17 mouse cellular contexts compared by ENCODE assay signal in the genomic region with DNA sequence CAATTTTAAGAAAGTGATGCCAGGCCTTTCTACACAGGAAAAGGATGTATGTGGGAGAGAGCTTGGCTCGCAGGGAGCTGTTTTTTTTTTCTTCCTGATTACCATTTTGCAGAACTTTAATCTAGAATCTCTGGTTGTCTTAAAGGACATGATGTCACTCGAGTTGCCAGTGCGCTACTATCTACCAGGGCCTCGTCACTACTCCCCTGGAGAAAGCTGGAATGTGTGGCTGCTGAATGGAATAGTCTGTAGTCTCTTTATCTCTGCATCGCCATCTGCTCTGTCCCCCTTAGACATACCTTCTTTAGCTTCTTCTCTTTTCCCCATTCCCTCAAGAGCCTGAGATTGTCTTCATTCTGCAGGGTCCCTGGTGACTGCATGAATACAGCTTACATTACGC.
"Had no signal": no experiment of that assay in that cellular context is flagged by ENCODE, and none has a peak within 500 bp of the region (broad histone marks: within the 10 kb centered on the region; RNA-seq: fewer than 3 reads in every experiment).

No protein-coding gene starts in this region.

- H3K9me3 ChIP-seq: liver, embryonic 13.5 days; liver, embryonic 15.5 days; lung, embryonic 15.5 days; midbrain, embryonic 13.5 days; midbrain, embryonic 15.5 days; neural tube, embryonic 12.5 days; stomach, embryonic 15.5 days had no signal

- H3K27me3 ChIP-seq: lung, embryonic 15.5 days; midbrain, embryonic 13.5 days; midbrain, embryonic 15.5 days; stomach, embryonic 15.5 days had no signal

- ATAC-seq: liver, postnatal 0 days; midbrain, embryonic 13.5 days; midbrain, embryonic 15.5 days had no signal

- H3K27ac ChIP-seq: liver, embryonic 13.5 days; liver, embryonic 15.5 days; lung, embryonic 15.5 days; macrophage; midbrain, embryonic 13.5 days; midbrain, embryonic 15.5 days; neural tube, embryonic 12.5 days; stomach, embryonic 15.5 days; stomach, postnatal 0 days had no signal

- H3K4me2 ChIP-seq: liver, embryonic 13.5 days; liver, embryonic 15.5 days; lung, embryonic 15.5 days; midbrain, embryonic 11.5 days; midbrain, embryonic 13.5 days; midbrain, embryonic 15.5 days; neural tube, embryonic 12.5 days; stomach, embryonic 15.5 days had no signal

- H3K4me3 ChIP-seq: liver, embryonic 13.5 days; liver, embryonic 15.5 days; lung, embryonic 15.5 days; megakaryocyte, embryonic 14.5 days; midbrain, embryonic 13.5 days; midbrain, embryonic 15.5 days; neural tube, embryonic 12.5 days; stomach, embryonic 15.5 days had no signal

- H3K9ac ChIP-seq: liver, embryonic 13.5 days; liver, embryonic 15.5 days; liver, postnatal 0 days; lung, embryonic 15.5 days; midbrain, embryonic 13.5 days; midbrain, embryonic 15.5 days; neural tube, embryonic 12.5 days; stomach, embryonic 15.5 days had no signal

- H3K36me3 ChIP-seq: liver, embryonic 13.5 days; liver, embryonic 15.5 days; lung, embryonic 15.5 days; midbrain, embryonic 13.5 days; midbrain, embryonic 15.5 days; neural tube, embryonic 12.5 days; stomach, embryonic 15.5 days had no signal

- H3K4me1 ChIP-seq: lung, embryonic 15.5 days; megakaryocyte, embryonic 14.5 days; midbrain, embryonic 13.5 days; midbrain, embryonic 15.5 days; neural tube, embryonic 12.5 days; stomach, embryonic 15.5 days had no signal

- DNase-seq: liver, embryonic 13.5 days; liver, postnatal 0 days; lung, adult 2 months; lung, postnatal 10 days; thymus, adult 2 months; thymus, postnatal 25 days; thymus, postnatal 4 days had no signal
